Mouse (Mus musculus) kidney, postnatal 25 days (tissue): ENCODE measurements at regions not wholly inside any gene's neighbourhood (a gene's known extent, or its start where the extent isn't known, plus 50 kb on each side); places are given as distances from the start of the nearest gene placed in this dataset.

ENCODE experiments used
- DNase-seq, 2 experiments: peaks; one replicate each; pipeline ENCODE4 v3.0.0; 2021; ENCODE audit warnings: mixed read lengths in 2 of 2

- no peak for DNase-seq
These were observed 163.9 kb downstream of the Ptprc start for GRCm38 (mm10) chr1:138011581-138011980.

- DNase-seq = no peak
These were observed 164.5 kb downstream of the Ptprc start for GRCm38 (mm10) chr1:138010910-138011477.

DNA sequence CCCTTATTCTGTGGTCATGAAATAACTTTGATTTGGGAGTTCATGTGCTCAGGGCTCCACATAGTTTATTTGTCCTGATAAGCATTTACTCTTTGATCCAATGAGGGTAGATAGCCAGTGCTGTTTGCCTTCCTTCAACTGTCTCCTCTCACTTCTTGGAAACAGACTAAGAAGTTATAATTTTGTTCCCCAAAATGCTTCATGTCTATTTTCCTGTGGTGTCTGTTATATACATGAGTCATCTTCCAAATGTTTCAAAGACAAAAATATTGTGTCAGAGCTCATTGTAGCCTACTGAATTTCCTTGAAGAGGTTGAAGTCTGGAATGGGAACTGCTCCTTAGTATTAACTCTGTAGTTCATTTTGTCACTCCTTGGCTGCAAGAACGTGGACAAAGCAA lies 168.7 kb downstream of the Ptprc start:
- DNase-seq = no peak

DNA sequence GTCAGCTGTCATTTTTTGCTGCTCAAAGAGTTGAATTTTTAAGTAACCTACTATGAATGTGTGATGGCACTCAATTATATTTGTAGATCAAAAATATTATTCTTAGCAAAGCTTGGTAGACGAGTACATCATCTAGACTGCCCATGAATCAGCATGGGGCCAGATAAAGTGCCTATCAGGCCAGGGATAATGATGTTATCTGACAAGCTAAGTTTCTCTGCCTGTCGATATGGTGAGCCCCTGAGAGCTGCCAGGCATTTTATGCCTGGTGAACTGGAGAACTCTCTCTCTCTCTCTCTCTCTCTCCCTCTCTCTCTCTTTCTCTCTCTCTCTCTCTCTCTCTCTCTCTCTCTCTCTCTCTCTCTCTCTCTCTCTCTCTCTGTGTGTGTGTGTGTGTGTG lies 171.2 kb downstream of the Ptprc start:
- DNase-seq = no peak

GRCm38 (mm10) chr1:137999268-137999900 lies 176.1 kb downstream of the Ptprc start:
- no peak for DNase-seq

DNA sequence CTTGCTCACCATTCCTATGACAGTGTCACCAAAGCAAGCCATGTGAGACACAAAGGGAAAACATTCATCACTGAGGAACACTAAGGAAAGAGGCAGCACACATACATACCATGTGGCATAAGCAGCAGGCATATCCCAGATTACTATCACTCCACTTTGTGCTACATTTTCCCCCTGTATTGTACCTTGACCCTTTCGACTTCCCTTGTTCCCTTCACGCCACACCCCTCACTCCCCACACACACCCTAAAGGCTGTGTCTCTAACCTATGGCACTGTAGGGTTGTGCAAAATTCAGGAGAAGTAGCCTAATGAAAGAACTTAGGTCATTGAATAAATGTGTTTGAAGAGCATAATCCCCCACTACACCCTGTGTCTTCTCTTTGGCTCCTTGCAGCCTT lies 179.5 kb downstream of the Ptprc start:
- DNase-seq = no peak

- no peak for DNase-seq
These were observed 183.6 kb downstream of the Ptprc start for GRCm38 (mm10) chr1:137991936-137992335.

DNA sequence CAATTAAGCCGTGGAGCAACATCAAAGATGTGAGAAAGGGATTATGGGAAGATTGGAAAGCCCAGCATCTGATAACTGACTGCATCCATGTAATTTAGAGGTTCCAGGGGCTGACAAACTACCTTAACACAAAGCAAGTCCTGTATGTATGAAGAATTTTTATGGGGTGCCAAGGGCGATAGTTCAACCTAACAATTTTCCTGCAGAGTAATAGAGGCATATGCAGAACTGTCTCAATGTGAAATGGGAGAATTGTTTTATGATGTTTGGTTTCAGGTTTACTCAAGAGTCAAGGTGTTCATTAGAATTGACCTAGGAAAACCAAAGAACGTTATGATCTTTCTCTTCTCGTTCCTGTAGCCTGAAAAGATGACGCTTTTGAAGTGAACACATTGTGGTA lies 184.1 kb downstream of the Ptprc start:
- no peak for DNase-seq

- no peak for DNase-seq
These were observed 202.1 kb downstream of the Ptprc start for GRCm38 (mm10) chr1:137973406-137973805.

DNA sequence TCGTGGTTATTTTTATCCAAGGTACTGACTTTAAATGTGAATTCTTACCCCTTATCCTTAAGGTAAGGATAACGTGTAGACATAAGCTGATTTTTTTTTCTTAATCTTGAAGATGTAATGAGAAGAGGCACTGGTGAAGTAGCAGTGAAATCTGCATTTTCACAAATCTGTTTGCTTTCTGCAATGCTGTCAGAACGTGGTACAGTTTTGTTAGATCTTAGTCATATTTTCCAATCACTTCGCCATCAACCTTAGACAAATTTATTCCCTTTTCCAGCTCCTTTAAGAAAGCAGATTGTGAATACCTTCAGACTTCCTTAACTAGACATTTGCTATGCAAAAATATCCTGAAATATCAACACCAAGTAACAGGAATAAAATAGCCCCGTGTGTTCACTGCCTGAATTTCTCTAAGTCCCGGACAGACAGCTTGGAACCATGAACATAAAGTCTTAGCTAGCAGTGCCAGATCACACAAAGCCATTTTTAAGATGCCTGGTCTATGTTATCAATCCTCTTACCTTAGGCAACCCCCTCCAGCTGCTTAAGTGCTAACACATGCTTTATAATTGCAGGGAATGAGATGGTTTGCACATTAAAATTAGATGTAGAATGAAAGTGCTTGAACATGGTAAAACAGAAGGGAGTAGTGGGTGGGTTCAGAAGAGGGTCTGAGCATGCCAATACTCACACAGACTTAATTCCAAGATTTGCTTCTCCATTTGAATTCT lies 202.7 kb downstream of the Ptprc start:
- DNase-seq = no peak

GRCm38 (mm10) chr1:137966151-137966836 lies 209.2 kb downstream of the Ptprc start:
- DNase-seq = no peak

DNA sequence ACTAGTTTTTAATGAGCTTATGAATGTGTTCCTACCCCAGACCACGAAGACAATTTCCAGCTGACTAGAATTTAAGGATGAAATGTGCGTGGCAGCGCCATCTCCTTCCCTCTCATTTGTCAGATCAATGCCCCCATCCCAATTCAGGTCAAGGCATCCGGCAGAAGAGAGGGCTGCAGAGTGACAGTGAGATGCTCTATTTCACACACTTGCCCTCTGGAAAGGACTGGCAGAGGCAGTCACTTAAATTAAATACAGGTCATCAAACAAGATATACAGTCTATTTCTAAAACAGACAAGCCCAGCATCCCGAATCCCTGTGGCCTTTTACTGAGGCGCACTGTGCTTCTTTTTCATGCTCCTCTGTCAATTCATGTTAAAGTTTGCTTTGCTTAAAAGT lies 211.9 kb downstream of the Ptprc start:
- no peak for DNase-seq

DNA sequence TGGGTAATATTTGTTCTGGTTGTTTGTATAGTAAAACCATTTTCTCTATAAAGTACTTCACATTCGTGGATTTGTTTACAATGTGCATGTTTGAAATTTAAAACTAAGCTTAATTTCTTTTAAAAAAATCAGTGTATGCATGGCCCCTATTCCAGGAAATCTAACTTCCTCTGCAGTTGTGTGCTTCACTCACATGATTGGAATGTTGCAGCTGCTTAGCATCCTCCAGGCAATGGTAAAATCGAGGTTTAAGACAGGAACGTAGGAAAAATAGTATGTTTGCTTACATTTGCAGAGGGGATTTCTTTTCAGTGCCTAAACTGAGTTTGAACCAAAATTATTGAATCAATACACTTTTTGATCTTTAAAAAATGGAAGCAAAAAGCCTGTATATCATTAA lies 217.5 kb downstream of the Ptprc start:
- no peak for DNase-seq

DNA sequence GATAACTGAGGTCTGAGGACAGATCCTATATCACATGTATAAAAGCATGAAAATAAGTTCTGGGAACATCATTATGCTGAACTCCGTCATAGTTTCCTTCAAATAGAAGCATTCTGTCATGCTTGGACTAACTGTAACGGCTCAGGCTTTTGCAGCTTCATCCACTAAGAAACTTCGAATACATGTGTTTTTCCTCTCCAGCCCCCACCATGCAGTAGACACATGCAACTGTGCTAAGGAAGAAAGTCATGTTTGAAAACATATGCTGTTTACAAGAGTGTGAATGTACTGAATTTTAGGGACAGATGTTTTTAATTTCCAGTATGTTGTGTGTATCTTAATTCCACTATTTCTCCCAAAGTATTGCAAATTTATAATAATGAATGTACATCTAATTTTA lies 219.5 kb downstream of the Ptprc start:
- no peak for DNase-seq

DNA sequence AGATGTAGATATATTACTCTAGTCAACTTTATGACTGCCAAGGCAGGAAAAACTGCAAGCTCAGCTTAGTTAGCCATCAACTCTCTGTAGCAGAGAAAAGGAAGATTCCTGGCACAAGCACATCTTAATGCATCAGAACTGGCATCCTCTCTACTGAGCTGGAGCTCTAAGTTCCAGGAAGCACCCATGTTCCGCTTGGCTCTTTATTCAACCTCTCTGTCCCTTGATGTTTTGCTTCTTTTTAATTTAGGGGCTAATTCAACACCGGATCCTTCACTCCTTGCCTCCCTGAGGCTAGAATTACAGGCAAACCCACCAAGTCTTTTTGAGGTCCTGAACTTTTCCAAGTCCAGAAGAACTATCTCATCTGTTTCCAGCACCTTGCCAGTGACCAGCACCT lies 220.4 kb downstream of the Ptprc start:
- no peak for DNase-seq

DNA sequence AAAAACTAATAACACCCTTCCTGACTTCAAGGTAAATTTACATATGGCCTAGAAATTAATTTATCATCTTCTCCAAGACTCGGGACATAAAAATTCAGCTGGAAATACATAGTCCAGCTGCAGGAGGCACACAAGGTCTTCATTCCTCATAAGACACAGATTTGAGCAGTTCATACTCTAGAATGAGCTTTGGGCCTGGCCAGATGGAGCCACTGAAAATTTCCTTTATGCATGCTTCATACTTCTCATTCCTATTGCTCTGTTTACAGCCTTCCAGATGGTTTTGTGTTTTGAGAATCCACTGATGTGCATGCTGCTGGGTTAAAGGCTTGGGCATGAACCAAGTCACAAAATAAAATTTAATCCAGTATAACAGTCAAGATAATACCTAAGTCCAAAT lies 222.1 kb downstream of the Ptprc start:
- no peak for DNase-seq

DNA sequence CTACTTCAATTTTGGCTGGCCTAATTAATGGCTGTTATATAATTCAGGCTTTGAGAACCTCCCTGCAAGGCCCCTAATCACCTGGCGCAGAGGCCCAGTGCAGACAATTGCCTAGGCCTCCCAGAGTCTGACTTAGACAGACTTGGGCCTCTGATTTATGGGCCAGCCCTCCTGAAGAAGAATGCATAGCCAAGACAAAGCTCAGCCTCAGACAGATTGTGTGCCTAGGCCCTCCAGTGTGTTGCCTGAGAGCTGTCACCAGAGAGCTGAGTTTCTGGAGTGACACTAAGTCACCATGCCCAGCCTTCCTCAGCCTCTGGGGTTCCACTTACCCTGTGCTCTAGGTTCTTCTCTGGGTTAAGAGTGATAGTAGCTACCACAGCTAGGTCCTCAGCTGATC lies 222.7 kb downstream of the Ptprc start:
- DNase-seq = no peak

DNA sequence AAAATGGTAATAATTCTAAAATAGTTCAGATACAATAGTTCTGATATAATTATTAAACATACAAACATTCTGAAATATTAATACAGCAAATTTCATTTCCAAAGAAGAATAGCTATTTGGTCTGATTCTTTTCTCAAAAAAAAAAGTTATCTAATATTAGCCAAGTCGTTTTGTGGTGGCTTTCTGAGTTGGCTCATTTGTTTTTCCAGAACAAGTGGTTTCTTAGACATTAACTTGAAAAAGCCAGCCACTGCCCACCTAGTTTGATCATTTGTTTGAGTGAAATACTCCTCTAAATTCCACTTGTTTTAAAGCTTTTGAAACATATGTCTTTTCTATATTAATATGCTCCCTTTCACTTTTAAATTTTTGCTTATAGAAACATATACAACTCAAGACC lies 227.6 kb downstream of the Ptprc start:
- DNase-seq = no peak

GRCm38 (mm10) chr1:137941776-137942522 lies 233.6 kb downstream of the Ptprc start:
- no peak for DNase-seq

GRCm38 (mm10) chr1:137935746-137936145 lies 239.8 kb downstream of the Ptprc start:
- DNase-seq = no peak

DNA sequence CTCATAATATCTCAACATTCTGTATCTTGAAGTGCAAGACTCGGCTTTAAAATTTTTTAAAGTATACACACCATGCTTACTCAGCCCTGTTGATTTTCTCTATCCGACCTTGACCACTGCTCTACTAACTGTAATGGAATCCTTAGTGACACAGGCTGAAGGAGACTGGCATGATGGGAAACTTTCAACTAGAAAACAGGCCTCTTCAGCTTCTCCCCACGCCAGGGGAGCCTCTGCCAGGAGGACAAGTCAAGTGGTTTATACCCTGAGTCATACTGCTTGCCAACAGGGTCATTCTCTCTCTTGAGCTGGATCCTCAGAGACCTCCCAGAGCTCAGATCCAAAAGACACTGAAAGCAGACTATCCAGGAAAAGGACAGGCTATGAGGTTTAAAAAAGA lies 245.7 kb downstream of the Ptprc start:
- DNase-seq = no peak

DNA sequence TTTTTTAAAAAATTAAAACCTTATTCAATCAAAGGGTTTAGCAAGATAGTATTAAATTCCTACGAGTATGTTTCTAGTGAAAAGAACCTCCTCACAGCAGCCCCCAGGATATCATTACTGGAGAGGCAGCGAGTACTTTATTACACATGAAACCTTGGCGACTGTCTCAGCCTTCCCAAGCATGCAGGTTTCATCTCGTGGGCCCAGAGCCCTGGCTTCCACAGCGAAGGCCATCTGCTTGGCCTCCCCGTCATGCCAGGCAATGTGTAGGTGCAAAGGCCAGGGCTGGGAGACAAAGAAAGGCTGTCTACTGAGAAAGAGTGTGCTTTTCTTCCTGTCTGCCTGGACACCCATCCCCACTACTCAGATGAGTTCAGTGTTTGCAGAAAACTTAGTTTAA lies 247.0 kb downstream of the Ptprc start:
- DNase-seq = peak; percentile 35 to 58

DNA sequence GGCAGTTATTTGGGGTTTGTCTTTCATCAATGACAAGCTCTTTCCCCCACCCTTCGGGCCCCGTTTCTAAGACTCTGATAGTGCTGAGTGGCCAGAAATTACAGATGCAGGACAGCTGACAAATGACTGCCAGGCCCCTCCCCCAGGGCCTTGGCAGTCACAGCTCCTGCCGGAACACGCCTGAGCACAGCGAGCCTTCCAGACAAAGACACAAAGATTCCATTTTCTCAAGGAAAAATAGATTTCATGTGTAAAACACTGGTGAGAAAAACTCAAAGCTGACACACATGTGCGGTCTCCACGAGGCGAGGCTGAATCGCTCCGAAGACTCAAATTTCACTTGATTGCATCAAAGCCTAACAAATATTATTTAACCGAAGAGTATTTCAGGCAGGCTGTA lies 247.6 kb downstream of the Ptprc start:
- peak; percentile 70 to 82 for DNase-seq
